Mouse (Mus musculus) hindbrain, embryonic 15.5 days (tissue): ENCODE measurements around the gene Ints1. TPM values are rescaled to one million over a fixed set of nuclear protein-coding genes. Genes with fewer than 3 reads are reported as not detected.

Experiments
- microRNA-seq: library from miRNA; unstranded; fragments of <30 nt; microRNA quantifications from one replicate; pipeline ENCODE4, GENCODE M21; 2016
- polyA plus RNA-seq: library from polyadenylated mRNA; unstranded; fragments of >200 nt; fragmentation: Nextera tagmentation; extraction: Ambion mirVana; gene quantifications from 2 replicates; pipeline ENCODE4 v1.2.1, GENCODE M21; 2015

Gene Ints1
- polyA plus RNA-seq, 1 experiment from 2014 or later = 30.3 TPM

Small RNAs within 50 kb of the gene (microRNA-seq; reads per million reads assigned to microRNA genes)
- gene Mir7037 = not detected

Other genes with a start within 250 kb of the Ints1 start
- gene Uncx, start 232.2 kb downstream of the Ints1 start, polyA plus RNA-seq = 35.9 and 47.3 TPM in 2 replicates
- 10.1 and 12.2 TPM in 2 replicates for gene Micall2, start 39.3 kb downstream of the Ints1 start, polyA plus RNA-seq
- 11.7 and 13.5 TPM in 2 replicates for gene Mafk, start 15.8 kb upstream of the Ints1 start, polyA plus RNA-seq
- gene Tmem184a, start 44.2 kb upstream of the Ints1 start, polyA plus RNA-seq = 0.12 and 0.18 TPM in 2 replicates
- not detected in 2 replicates for gene Gm26938, start 50.7 kb upstream of the Ints1 start, polyA plus RNA-seq
- gene Psmg3, start 51.2 kb upstream of the Ints1 start, polyA plus RNA-seq = 67.4 and 71.0 TPM in 2 replicates
- 2.8 and 3.9 TPM in 2 replicates for gene Elfn1, start 132.3 kb upstream of the Ints1 start, polyA plus RNA-seq